Mouse (Mus musculus) limb, embryonic 13.5 days (tissue): ENCODE data around the gene Trmu. TPM values are rescaled to one million over a fixed set of nuclear protein-coding genes. Genes with fewer than 3 reads are reported as not detected.

ENCODE experiments used
- ATAC-seq: fragments of 200-750 bp; cut with Nextera tagmentation; 2 replicates; pipeline ENCODE4 v1.8.0; 2017; ENCODE audit warnings: low read depth, moderate number of reproducible peaks, moderate TSS enrichment; ENCODE audit not compliant: low FRiP score
- H3K27ac ChIP-seq: fragments of 300-500 bp; sonication (generic); 2 replicates; pipeline ENCODE4 v1.5.1; 2015; ENCODE audit warnings: inconsistent platforms, mild to moderate bottlenecking, moderate library complexity
- H3K27me3 ChIP-seq: fragments of 300-500 bp; sonication (generic); 2 replicates; pipeline ENCODE4 v1.6.1; 2015; ENCODE audit warnings: mild to moderate bottlenecking, inconsistent platforms
- H3K36me3 ChIP-seq: fragments of 300-500 bp; sonication (generic); 2 replicates; pipeline ENCODE4 v1.6.1; 2015; ENCODE audit warnings: inconsistent platforms, mild to moderate bottlenecking, moderate library complexity
- H3K4me1 ChIP-seq: fragments of 300-500 bp; sonication (generic); 2 replicates; pipeline ENCODE4 v1.6.1; 2015; ENCODE audit warnings: inconsistent platforms
- H3K4me2 ChIP-seq: fragments of 300-500 bp; sonication (generic); replicated peaks from 2 replicates; pipeline ENCODE4 v1.6.1; 2015; ENCODE audit warnings: inconsistent platforms, mild to moderate bottlenecking, moderate library complexity
- H3K4me3 ChIP-seq: fragments of 300-500 bp; sonication (generic); 2 replicates; pipeline ENCODE4 v1.5.1; 2015; ENCODE audit warnings: moderate library complexity, mild to moderate bottlenecking, inconsistent platforms
- H3K9ac ChIP-seq: fragments of 300-500 bp; sonication (generic); 2 replicates; pipeline ENCODE4 v1.6.1; 2015; ENCODE audit warnings: mild to moderate bottlenecking, inconsistent platforms
- H3K9me3 ChIP-seq: fragments of 300-500 bp; sonication (generic); 2 replicates; pipeline ENCODE4 v1.6.1; 2016; ENCODE audit warnings: inconsistent platforms
- WGBS: fragments of 180-500 bp; shearing (Covaris S2); methylation state at CpG from one replicate; pipeline ENCODE4 v1.1.7; 2015; 5-methylcytosine and 5-hydroxymethylcytosine counted together
- polyA plus RNA-seq: library from polyadenylated mRNA; unstranded; fragments of >200 nt; fragmentation: Nextera tagmentation; extraction: Ambion mirVana; gene quantifications from 2 replicates; pipeline ENCODE4 v1.2.1, GENCODE M21; 2015

Gene Trmu
- polyA plus RNA-seq, 1 experiment from 2014 or later, result 49.5 TPM

DNA sequence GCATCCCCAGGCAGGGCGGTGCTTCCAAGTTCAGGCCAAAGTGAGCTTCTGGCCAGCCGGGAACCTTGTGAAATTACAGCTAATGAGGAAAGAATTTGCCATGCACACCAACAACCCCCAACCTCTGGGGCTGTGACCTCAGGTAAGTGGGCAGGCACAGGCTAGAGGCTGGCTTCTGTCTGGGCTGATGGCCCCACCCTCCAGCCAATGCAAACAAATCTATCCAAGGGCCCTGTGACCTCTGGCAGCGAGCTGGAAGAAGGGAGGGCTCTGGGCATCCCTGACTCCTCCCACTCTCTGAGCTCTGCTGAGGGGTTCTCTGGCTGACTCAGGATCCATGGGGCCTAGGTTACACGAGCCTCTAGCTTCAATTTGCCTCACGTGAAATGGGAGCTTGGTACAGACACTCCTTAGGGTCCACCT is 56.5 kb downstream of the Trmu start:
- Histone ChIP-seq H3K4me2 (no peak overlapping the region), H3K27me3 (no peaks in the 10 kb centered on the region), H3K4me3 (no peak overlapping the region), H3K27ac (no peak overlapping the region; the same call in 1 of the 2 replicates), H3K4me1 (peaks cover 13% of the 10 kb centered on the region), H3K36me3 (no peaks in the 10 kb centered on the region), H3K9me3 (no peaks in the 10 kb centered on the region), H3K9ac (no peak overlapping the region)
- ATAC-seq, result peak; percentile 44; the same call in 1 of the 2 replicates
- 17% methylated on average over 5 of the region's 5 CpGs for WGBS

Other genes with a start within 250 kb of the Trmu start
- gene Ppara, start 144.3 kb upstream of the Trmu start, polyA plus RNA-seq, result 1.9 and 2.4 TPM in 2 replicates
- gene Cdpf1, start 67.6 kb upstream of the Trmu start, polyA plus RNA-seq, result 25.8 and 27.7 TPM in 2 replicates
- 0.13 and 0.17 TPM in 2 replicates for gene Pkdrej, start 57.6 kb upstream of the Trmu start, polyA plus RNA-seq
- 7.1 and 7.6 TPM in 2 replicates for gene Ttc38, start 47.0 kb upstream of the Trmu start, polyA plus RNA-seq
- 24.7 and 26.8 TPM in 2 replicates for gene Gtse1, start 19.6 kb upstream of the Trmu start, polyA plus RNA-seq
- 2.0 TPM in 2 replicates for gene Celsr1, start 154.5 kb downstream of the Trmu start, polyA plus RNA-seq
- gene Gramd4, start 178.4 kb downstream of the Trmu start, polyA plus RNA-seq, result 15.0 and 15.3 TPM in 2 replicates